Mouse (Mus musculus) liver, embryonic 14.5 days (tissue): ENCODE measurements around the gene Rassf6. TPM values are rescaled to one million over a fixed set of nuclear protein-coding genes. Genes with fewer than 3 reads are reported as not detected.

Source experiments
- ATAC-seq: fragments of 200-750 bp; cut with Nextera tagmentation; 2 replicates; pipeline ENCODE4 v1.8.0; 2017; ENCODE audit warnings: moderate number of reproducible peaks, mild to moderate bottlenecking, moderate library complexity; ENCODE audit not compliant: insufficient read depth
- DNase-seq, 3 experiments: peaks; one replicate each; pipeline ENCODE4 v3.0.0-alpha.2; 2012 to 2013; ENCODE audit warnings: low read depth in 3 of 3, low spot score in 3 of 3
- H3K27ac ChIP-seq: fragments of 300-500 bp; sonication (generic); 2 replicates; pipeline ENCODE4 v1.5.1; 2014; ENCODE audit warnings: moderate library complexity, mild to moderate bottlenecking, control low read depth, inconsistent platforms
- H3K27me3 ChIP-seq: fragments of 300-500 bp; sonication (generic); 2 replicates; pipeline ENCODE4 v1.6.1; 2014; ENCODE audit warnings: mild to moderate bottlenecking, low read length, moderate library complexity; ENCODE audit not compliant: control insufficient read depth, insufficient read depth
- H3K36me3 ChIP-seq: fragments of 300-500 bp; sonication (generic); replicated peaks from 2 replicates; pipeline ENCODE4 v1.6.1; 2014; ENCODE audit warnings: low read depth; ENCODE audit not compliant: control insufficient read depth, insufficient read depth
- H3K4me1 ChIP-seq, 2 experiments: fragments of 200-500 bp in 1 of 2; fragments of 300-500 bp in 1 of 2; sonication (generic) in 1 of 2; replicated peaks; 2 replicates each; pipeline ENCODE4 v1.6.1; 2012 to 2014; ENCODE audit warnings: antibody characterized with exemption in 1 of 2, inconsistent platforms in 1 of 2, low read length in 1 of 2; ENCODE audit not compliant: control insufficient read depth in 2 of 2, insufficient read depth in 2 of 2
- H3K4me2 ChIP-seq: fragments of 300-500 bp; sonication (generic); 2 replicates; pipeline ENCODE4 v1.6.1; 2014; ENCODE audit warnings: low read depth, mild to moderate bottlenecking, control low read depth, moderate library complexity
- H3K4me3 ChIP-seq, 2 experiments: fragments of 200-500 bp in 1 of 2; fragments of 300-500 bp in 1 of 2; sonication (generic) in 1 of 2; 2 replicates each; pipeline ENCODE4 v1.5.1; 2012 to 2014; ENCODE audit warnings: low read depth in 2 of 2, low read length in 2 of 2, mild to moderate bottlenecking in 2 of 2, control low read depth in 1 of 2, inconsistent platforms in 1 of 2, moderate library complexity in 1 of 2; ENCODE audit not compliant: insufficient read depth in 1 of 2
- H3K9ac ChIP-seq: fragments of 300-500 bp; sonication (generic); replicated peaks from 2 replicates; pipeline ENCODE4 v1.6.1; 2014; ENCODE audit warnings: mild to moderate bottlenecking, control low read depth, moderate library complexity
- H3K9me3 ChIP-seq: fragments of 300-500 bp; sonication (generic); 2 replicates; pipeline ENCODE4 v1.6.1; 2016; ENCODE audit warnings: low read length, mixed read lengths; ENCODE audit not compliant: control insufficient read depth
- CTCF ChIP-seq: IDR thresholded peaks from 2 replicates; pipeline ENCODE4 v1.5.1; 2016; ENCODE audit warnings: antibody characterized with exemption, low read depth, control low read depth
- EP300 ChIP-seq: IDR thresholded peaks from 2 replicates; pipeline ENCODE4 v1.6.1; 2016; ENCODE audit warnings: antibody characterized with exemption, low read depth
- WGBS: fragments of 180-500 bp; shearing (Covaris S2); extraction: QIAGEN DNeasy Blood & Tissue Kit; methylation state at CpG from one replicate; pipeline ENCODE4 v1.1.7; 2014; ENCODE audit not compliant: insufficient replicate concordance; 5-methylcytosine and 5-hydroxymethylcytosine counted together
- polyA plus RNA-seq, 2 experiments: library from polyadenylated mRNA; depleted of rRNA in 1 of 2; stranded (reverse) in 1 of 2; unstranded in 1 of 2; fragments of >200 nt; fragmentation: Nextera tagmentation in 1 of 2; extraction: Ambion mirVana in 1 of 2; gene quantifications; 2 replicates each; pipeline versions ENCODE4 v1.2.1 to v1.2.3; 2012 to 2014

Rassf6 gene
- polyA plus RNA-seq (2012; rRNA removed) = 1.4 and 2.4 TPM in 2 replicates
- polyA plus RNA-seq (2014; fragmentation: Nextera tagmentation; extraction: Ambion mirVana) = 3.6 and 3.7 TPM in 2 replicates

- peak; percentile 23 to 36 (median 34) for DNase-seq
Measured at GRCm38 (mm10) chr5:90640286-90641217, at the start of gene Rassf6. Gene Rassf6, minus strand, starts transcription at chr5:90640657.

GRCm38 (mm10) chr5:90689426-90690128 lies 49.1 kb upstream of the Rassf6 start:
- DNase-seq (peak; percentile 19 to 39 (median 22)), ATAC-seq (peak; percentile 51)
- Histone ChIP-seq H3K9ac (no peak overlapping the region), H3K4me1 (peaks cover 0 to 8% of the 10 kb centered on the region in 2 experiments; a peak in 2 of 4 replicates), H3K27ac (no peak overlapping the region), H3K4me2 (no peak overlapping the region), H3K9me3 (no peaks in the 10 kb centered on the region), H3K27me3 (no peaks in the 10 kb centered on the region), H3K4me3 (no peak overlapping the region), H3K36me3 (no peaks in the 10 kb centered on the region)
- TF ChIP-seq EP300 (no peak), CTCF (no peak)
- WGBS = 34% methylated on average over 8 of the region's 8 CpGs

More at GRCm38 (mm10) chr5:90640286-90641217, at the start of gene Rassf6:
- 10% methylated on average over 26 of the region's 26 CpGs for WGBS
- ATAC-seq = peak; percentile 87
- no peaks in the 10 kb centered on the region for H3K4me1 ChIP-seq
- no peaks in the 10 kb centered on the region for H3K9me3 ChIP-seq
- peak within 1 kb of the TSS; percentile 59 for H3K4me2 ChIP-seq
- H3K9ac ChIP-seq = no peak within 1 kb of the TSS
- no peaks in the 10 kb centered on the region; the same call in 1 of the 2 replicates for H3K27me3 ChIP-seq
- peak within 1 kb of the TSS; percentile 39 to 50 for H3K4me3 ChIP-seq
- TF ChIP-seq EP300 (no peak), CTCF (no peak)
- no peak within 1 kb of the TSS for H3K27ac ChIP-seq
- H3K36me3 ChIP-seq = no peaks in the 10 kb centered on the region

- no peak for ATAC-seq
- 77% methylated on average over 10 of the region's 10 CpGs for WGBS
- Histone ChIP-seq H3K27me3 (no peaks in the 10 kb centered on the region), H3K4me2 (no peak overlapping the region), H3K4me1 (peaks cover 0 to 8% of the 10 kb centered on the region in 2 experiments; a peak in 2 of 4 replicates), H3K36me3 (no peaks in the 10 kb centered on the region), H3K4me3 (no peak overlapping the region), H3K27ac (no peak overlapping the region), H3K9me3 (no peaks in the 10 kb centered on the region), H3K9ac (no peak overlapping the region)
- TF ChIP-seq CTCF = no peak
- no peak for TF ChIP-seq EP300
- no peak for DNase-seq
Measured at GRCm38 (mm10) chr5:90687913-90688312, 47.5 kb upstream of the Rassf6 start.

GRCm38 (mm10) chr5:90684994-90685393 lies 44.5 kb upstream of the Rassf6 start:
- WGBS = 35% methylated on average over 4 of the region's 4 CpGs
- no peaks in the 10 kb centered on the region for H3K27me3 ChIP-seq
- no peaks in the 10 kb centered on the region for H3K9me3 ChIP-seq
- no peaks in the 10 kb centered on the region for H3K36me3 ChIP-seq
- ATAC-seq = no peak
- H3K27ac ChIP-seq = no peak overlapping the region
- H3K9ac ChIP-seq = no peak overlapping the region
- H3K4me2 ChIP-seq = no peak overlapping the region
- peaks cover 0 to 6% of the 10 kb centered on the region in 2 experiments; a peak in 2 of 4 replicates for H3K4me1 ChIP-seq
- TF ChIP-seq CTCF (no peak), EP300 (no peak)
- no peak for DNase-seq
- H3K4me3 ChIP-seq = no peak overlapping the region

GRCm38 (mm10) chr5:90681842-90682241 lies 41.4 kb upstream of the Rassf6 start:
- no peak for DNase-seq
- no peak for ATAC-seq

More at GRCm38 (mm10) chr5:90681842-90682241, 41.4 kb upstream of the Rassf6 start:
- Histone ChIP-seq H3K36me3 (no peaks in the 10 kb centered on the region), H3K27ac (no peak overlapping the region), H3K9ac (no peak overlapping the region), H3K9me3 (no peaks in the 10 kb centered on the region), H3K4me2 (no peak overlapping the region), H3K4me1 (no peaks in the 10 kb centered on the region), H3K27me3 (no peaks in the 10 kb centered on the region), H3K4me3 (no peak overlapping the region)
- WGBS = 68% methylated on average over 4 of the region's 4 CpGs
- TF ChIP-seq CTCF (no peak), EP300 (no peak)
